Mouse (Mus musculus): ENCODE data around the gene Gm32717. TPM values are rescaled to one million over a fixed set of nuclear protein-coding genes. Genes with fewer than 3 reads are reported as not detected.
"Not testable (repeated sequence)": the region's sequence is repeated elsewhere in the genome, so short reads cannot be mapped to it uniquely, and the experiment has no call there.

The Gm32717 gene
- polyA plus RNA-seq (2016; fragmentation: Nextera tagmentation; extraction: Ambion mirVana), result not detected in 2 replicates

GRCm38 (mm10) chr10:118240680-118241079, at the start of gene Gm32717:
Gm32717 (minus strand) TSS chr10:118240780.
- not testable (repeated sequence) for H3K36me3 ChIP-seq

GRCm38 (mm10) chr10:118283016-118283415, 42.4 kb upstream of the Gm32717 start:
- ATAC-seq; H3K27me3 ChIP-seq (replicated peaks); H3K4me2 ChIP-seq; H3K4me3 ChIP-seq; H3K4me1 ChIP-seq; H3K9ac ChIP-seq; H3K27ac ChIP-seq; H3K36me3 ChIP-seq; H3K9me3 ChIP-seq (replicated peaks): not testable (repeated sequence)
- WGBS (ENCODE audit: insufficient replicate concordance), result 75% methylated on average over 1 of the region's 5 CpGs

More at GRCm38 (mm10) chr10:118240680-118241079, at the start of gene Gm32717:
- not testable (repeated sequence) for H3K9ac ChIP-seq; H3K27ac ChIP-seq; H3K9me3 ChIP-seq (replicated peaks); ATAC-seq; H3K4me1 ChIP-seq; H3K27me3 ChIP-seq (replicated peaks); H3K4me2 ChIP-seq; H3K4me3 ChIP-seq
- no CpG with 5 or more reads among the region's 13 CpGs for WGBS (ENCODE audit: insufficient replicate concordance)

- not testable (repeated sequence) for H3K4me2 ChIP-seq
- WGBS (ENCODE audit: insufficient replicate concordance), result 80% methylated on average over 7 of the region's 7 CpGs
These were observed 42.0 kb upstream of the Gm32717 start for GRCm38 (mm10) chr10:118282565-118282964.

GRCm38 (mm10) chr10:118278069-118278468, 37.5 kb upstream of the Gm32717 start:
- ATAC-seq, result not testable (repeated sequence)
- no CpG with 5 or more reads among the region's 4 CpGs for WGBS (ENCODE audit: insufficient replicate concordance)

More at GRCm38 (mm10) chr10:118282565-118282964, 42.0 kb upstream of the Gm32717 start:
- H3K4me1 ChIP-seq; H3K9ac ChIP-seq; H3K27me3 ChIP-seq (replicated peaks); H3K36me3 ChIP-seq; H3K9me3 ChIP-seq (replicated peaks); H3K27ac ChIP-seq; H3K4me3 ChIP-seq; ATAC-seq: not testable (repeated sequence)

GRCm38 (mm10) chr10:118271416-118271815, 30.8 kb upstream of the Gm32717 start:
- not testable (repeated sequence) for H3K4me1 ChIP-seq; H3K4me2 ChIP-seq; H3K27ac ChIP-seq; ATAC-seq; H3K4me3 ChIP-seq; H3K9me3 ChIP-seq (replicated peaks); H3K9ac ChIP-seq; H3K27me3 ChIP-seq (replicated peaks); H3K36me3 ChIP-seq
- WGBS (ENCODE audit: insufficient replicate concordance), result 57% methylated on average over 1 of the region's 2 CpGs

More at GRCm38 (mm10) chr10:118278069-118278468, 37.5 kb upstream of the Gm32717 start:
- not testable (repeated sequence) for H3K27me3 ChIP-seq (replicated peaks); H3K4me2 ChIP-seq; H3K4me3 ChIP-seq; H3K36me3 ChIP-seq; H3K9me3 ChIP-seq (replicated peaks); H3K27ac ChIP-seq; H3K4me1 ChIP-seq; H3K9ac ChIP-seq

GRCm38 (mm10) chr10:118268812-118269211, 28.2 kb upstream of the Gm32717 start:
- not testable (repeated sequence) for H3K9me3 ChIP-seq (replicated peaks); H3K4me3 ChIP-seq; H3K4me1 ChIP-seq; H3K36me3 ChIP-seq; H3K4me2 ChIP-seq; H3K27ac ChIP-seq; ATAC-seq; H3K9ac ChIP-seq; H3K27me3 ChIP-seq (replicated peaks)
- WGBS (ENCODE audit: insufficient replicate concordance), result 56% methylated on average over 1 of the region's 8 CpGs

- ATAC-seq; H3K4me3 ChIP-seq; H3K27ac ChIP-seq; H3K4me2 ChIP-seq; H3K36me3 ChIP-seq; H3K27me3 ChIP-seq (replicated peaks); H3K4me1 ChIP-seq; H3K9ac ChIP-seq; H3K9me3 ChIP-seq (replicated peaks): not testable (repeated sequence)
- no CpG with 5 or more reads among the region's 13 CpGs for WGBS (ENCODE audit: insufficient replicate concordance)
These were observed 17.8 kb upstream of the Gm32717 start, which contains the start of gene Gm32802 for GRCm38 (mm10) chr10:118258388-118258787. Gm32802 (plus strand) TSS chr10:118258688.

- H3K27ac ChIP-seq, result no peak overlapping the region
- H3K4me1 ChIP-seq, result no peaks in the 10 kb centered on the region
- no peaks in the 10 kb centered on the region for H3K9me3 ChIP-seq (replicated peaks)
- H3K36me3 ChIP-seq, result no peaks in the 10 kb centered on the region
- H3K27me3 ChIP-seq (replicated peaks), result no peaks in the 10 kb centered on the region
- no peak overlapping the region for H3K9ac ChIP-seq
- ATAC-seq, result no peak
- WGBS (ENCODE audit: insufficient replicate concordance), result 49% methylated on average over 10 of the region's 10 CpGs
- no peak overlapping the region for H3K4me3 ChIP-seq
- H3K4me2 ChIP-seq, result no peak overlapping the region
These were observed 10.3 kb upstream of the Gm32717 start for GRCm38 (mm10) chr10:118250852-118251295.

GRCm38 (mm10) chr10:118249006-118249595, 8.5 kb upstream of the Gm32717 start:
- not testable (repeated sequence) for H3K9me3 ChIP-seq (replicated peaks); H3K4me1 ChIP-seq; H3K36me3 ChIP-seq; H3K27me3 ChIP-seq (replicated peaks); ATAC-seq; H3K9ac ChIP-seq; H3K27ac ChIP-seq; H3K4me2 ChIP-seq; H3K4me3 ChIP-seq
- WGBS (ENCODE audit: insufficient replicate concordance), result 74% methylated on average over 11 of the region's 11 CpGs

GRCm38 (mm10) chr10:118232607-118233006, 8.0 kb downstream of the Gm32717 start:
- WGBS (ENCODE audit: insufficient replicate concordance), result 33% methylated on average over 1 of the region's 5 CpGs
- H3K4me3 ChIP-seq; H3K4me1 ChIP-seq; H3K9ac ChIP-seq; ATAC-seq; H3K9me3 ChIP-seq (replicated peaks); H3K27me3 ChIP-seq (replicated peaks); H3K27ac ChIP-seq; H3K4me2 ChIP-seq; H3K36me3 ChIP-seq: not testable (repeated sequence)

GRCm38 (mm10) chr10:118227629-118228028, 13.0 kb downstream of the Gm32717 start:
- not testable (repeated sequence) for H3K4me3 ChIP-seq; H3K4me2 ChIP-seq; H3K9ac ChIP-seq; ATAC-seq; H3K4me1 ChIP-seq; H3K27ac ChIP-seq; H3K27me3 ChIP-seq (replicated peaks); H3K36me3 ChIP-seq; H3K9me3 ChIP-seq (replicated peaks)
- WGBS (ENCODE audit: insufficient replicate concordance), result no CpG with 5 or more reads among the region's 2 CpGs

GRCm38 (mm10) chr10:118215719-118216393, 24.7 kb downstream of the Gm32717 start:
- H3K9me3 ChIP-seq (replicated peaks); H3K9ac ChIP-seq; H3K36me3 ChIP-seq; H3K4me3 ChIP-seq; H3K4me2 ChIP-seq; ATAC-seq; H3K27ac ChIP-seq; H3K27me3 ChIP-seq (replicated peaks); H3K4me1 ChIP-seq: not testable (repeated sequence)
- WGBS (ENCODE audit: insufficient replicate concordance), result 47% methylated on average over 3 of the region's 4 CpGs
